Mouse (Mus musculus) heart, adult 18-20 months (tissue): ENCODE measurements around the gene Ints5. TPM values are rescaled to one million over a fixed set of nuclear protein-coding genes. Genes with fewer than 3 reads are reported as not detected.
"Not testable (repeated sequence)": the region's sequence is repeated elsewhere in the genome, so short reads cannot be mapped to it uniquely, and the experiment has no call there.

Source experiments
- DNase-seq, 2 experiments: peaks; one replicate each; pipeline ENCODE4 v3.0.0; 2021 to 2022; ENCODE audit warnings: mixed read lengths in 1 of 2
- total RNA-seq, 2 experiments: library from RNA; stranded (reverse); gene quantifications; 2 replicates each; pipeline ENCODE4 v1.2.3; 2021

The Ints5 gene
- total RNA-seq, 2 experiments from 2014 or later: 11.2 to 11.5 TPM

DNA sequence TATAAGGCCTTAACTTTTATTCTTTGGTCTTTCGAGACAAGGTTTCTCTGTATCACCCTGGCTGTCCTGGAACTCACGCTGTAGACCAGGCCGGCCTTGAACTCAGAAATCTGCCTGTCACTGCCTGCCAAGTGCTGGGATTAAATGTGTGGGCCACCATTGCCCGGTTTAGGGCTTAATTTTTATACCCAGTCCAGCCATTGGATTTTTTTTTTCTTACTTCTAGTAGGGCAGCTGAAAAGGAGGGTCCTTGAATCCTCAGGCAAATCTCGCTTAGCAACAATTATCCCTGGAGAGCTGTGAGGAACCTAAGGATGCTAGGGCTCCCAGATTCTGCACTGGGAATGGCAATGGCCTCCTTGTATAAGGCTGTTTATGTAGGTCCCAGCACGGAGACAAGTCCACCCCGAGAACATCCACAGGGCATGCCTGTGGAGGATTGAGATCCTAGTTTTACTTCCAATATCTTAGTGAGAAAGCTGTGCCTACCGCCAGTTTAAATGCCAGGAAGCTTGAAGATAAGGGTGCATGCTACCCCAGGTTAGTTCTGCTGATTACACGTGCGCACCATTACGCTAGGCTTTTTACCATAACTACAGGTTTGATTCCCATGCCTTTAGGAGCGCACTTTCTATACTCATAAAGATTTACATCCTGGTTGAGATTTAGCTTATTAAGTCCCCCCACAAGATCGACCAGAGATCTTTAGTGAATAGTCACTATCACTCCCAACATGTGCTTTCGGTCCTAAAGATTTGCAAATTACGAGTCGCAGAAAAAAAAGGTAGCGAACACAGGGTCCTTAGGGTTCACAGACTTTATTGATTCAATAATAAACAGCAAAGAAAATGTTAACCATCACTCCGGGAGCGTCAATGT, 5.0 kb upstream of the Ints5 start:
- DNase-seq: no peak

GRCm38 (mm10) chr19:8888511-8889385, 4.1 kb upstream of the Ints5 start, which contains the start of the genes 1810009A15Rik and Gm49416:
1810009A15Rik (plus strand) TSS chr19:8888853.
Gm49416 (plus strand) TSS chr19:8888926.
- peak; percentile 97 for DNase-seq

DNA sequence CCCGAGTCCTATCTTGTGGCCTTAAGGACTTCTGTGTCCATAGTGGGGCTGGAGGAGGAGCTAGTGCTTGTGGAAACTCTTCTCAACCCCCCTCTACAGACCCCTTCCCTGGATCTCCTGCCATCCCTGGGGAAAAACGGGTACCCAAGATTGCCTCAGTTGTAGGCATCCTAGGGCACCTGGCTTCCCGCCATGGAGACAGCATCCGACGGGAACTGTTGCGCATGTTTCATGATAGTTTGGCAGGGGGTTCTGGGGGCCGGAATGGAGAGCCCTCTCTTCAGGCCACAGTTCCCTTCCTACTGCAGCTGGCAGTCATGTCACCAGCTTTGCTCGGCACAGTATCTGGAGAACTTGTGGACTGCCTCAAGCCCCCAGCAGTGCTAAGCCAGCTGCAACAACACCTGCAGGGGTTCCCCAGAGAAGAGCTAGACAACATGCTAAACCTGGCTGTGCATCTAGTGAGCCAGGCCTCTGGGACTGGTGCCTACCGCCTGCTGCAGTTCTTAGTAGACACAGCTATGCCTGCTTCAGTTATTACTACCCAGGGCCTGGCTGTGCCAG, 2.7 kb downstream of the Ints5 start:
- DNase-seq: no peak

DNA sequence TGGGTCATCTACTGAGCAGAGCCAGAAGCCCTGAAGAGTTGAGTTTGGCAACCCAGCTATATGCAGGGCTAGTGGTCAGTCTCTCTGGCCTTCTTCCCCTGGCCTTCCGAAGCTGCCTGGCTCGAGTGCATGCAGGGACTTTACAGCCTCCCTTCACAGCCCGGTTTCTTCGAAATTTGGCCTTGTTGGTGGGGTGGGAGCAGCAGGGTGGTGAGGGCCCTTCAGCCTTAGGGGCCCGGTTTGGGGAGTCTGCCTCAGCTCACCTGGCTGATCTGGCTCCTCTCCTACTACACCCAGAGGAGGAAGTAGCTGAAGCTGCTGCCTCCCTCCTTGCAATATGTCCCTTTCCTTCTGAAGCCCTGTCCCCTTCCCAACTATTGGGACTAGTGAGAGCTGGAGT, 3.4 kb downstream of the Ints5 start:
- DNase-seq: not testable (repeated sequence)

- peak; percentile 45 to 61 for DNase-seq
These were observed 4.5 kb downstream of the Ints5 start for GRCm38 (mm10) chr19:8897211-8897864.

- peak; percentile 97 to 98 for DNase-seq
These were observed 5.2 kb downstream of the Ints5 start, which contains the start of gene Ganab for GRCm38 (mm10) chr19:8897865-8898495. Ganab (plus strand) TSS chr19:8898071.

GRCm38 (mm10) chr19:8898576-8898975, 5.8 kb downstream of the Ints5 start:
- DNase-seq: no peak

DNA sequence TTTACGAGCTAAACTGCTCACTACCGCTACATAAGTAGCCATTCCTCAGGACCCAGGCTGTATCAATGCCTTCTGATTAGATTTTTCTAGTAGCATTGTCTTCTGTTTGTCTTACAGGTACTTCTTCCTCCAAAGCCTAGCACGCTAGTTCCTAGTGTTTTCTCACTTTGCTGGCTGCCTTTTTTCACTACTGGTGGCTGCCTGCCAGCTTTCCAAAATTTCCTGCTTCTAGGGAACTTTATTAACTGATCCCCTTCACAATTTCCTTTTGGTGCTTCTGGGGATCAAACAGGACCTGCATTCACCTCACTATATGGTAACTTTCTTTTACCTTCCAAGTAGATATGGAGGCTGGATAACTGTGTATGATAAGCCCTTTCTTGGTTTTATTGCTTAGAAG, 6.3 kb downstream of the Ints5 start:
- DNase-seq: no peak

DNA sequence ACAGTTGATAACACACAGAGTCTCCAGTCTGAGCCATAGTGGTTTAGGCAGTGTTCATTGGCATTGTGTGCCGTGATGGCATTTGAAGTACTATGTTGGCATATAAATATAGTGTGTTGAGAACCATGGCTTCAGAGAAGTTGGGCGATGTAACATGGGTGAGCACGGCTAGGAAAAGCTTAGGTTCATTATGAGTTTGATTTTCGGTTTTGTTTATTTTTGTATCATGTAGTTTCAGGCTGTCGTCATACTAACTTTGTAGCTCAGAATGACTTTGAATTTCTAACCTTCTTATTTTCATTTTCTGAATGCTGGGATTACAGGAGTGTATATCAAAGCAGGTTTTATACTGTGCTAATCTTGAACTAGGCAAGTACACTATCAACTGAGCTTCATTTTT, 10.6 kb downstream of the Ints5 start:
- DNase-seq: no peak

DNA sequence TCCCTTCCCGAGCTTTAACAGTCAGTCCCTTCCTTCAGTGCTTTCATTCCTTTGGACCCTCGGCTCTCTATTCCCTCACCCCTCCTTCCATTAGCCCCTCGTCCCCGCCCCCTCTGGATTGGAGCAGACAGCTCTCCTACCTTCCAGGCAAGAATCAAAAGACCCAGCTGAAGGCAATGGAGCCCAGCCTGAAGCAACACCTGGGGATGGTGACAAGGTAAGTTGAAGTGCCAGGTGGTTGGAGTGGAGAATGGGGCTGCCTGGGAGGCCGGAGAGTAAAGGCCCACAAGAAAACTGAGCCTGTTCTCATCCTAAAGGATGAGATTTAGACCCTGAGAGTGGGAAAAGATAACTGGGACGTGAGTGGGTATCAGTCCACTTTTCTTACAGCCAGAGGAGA, 15.7 kb downstream of the Ints5 start:
- DNase-seq: no peak

DNA sequence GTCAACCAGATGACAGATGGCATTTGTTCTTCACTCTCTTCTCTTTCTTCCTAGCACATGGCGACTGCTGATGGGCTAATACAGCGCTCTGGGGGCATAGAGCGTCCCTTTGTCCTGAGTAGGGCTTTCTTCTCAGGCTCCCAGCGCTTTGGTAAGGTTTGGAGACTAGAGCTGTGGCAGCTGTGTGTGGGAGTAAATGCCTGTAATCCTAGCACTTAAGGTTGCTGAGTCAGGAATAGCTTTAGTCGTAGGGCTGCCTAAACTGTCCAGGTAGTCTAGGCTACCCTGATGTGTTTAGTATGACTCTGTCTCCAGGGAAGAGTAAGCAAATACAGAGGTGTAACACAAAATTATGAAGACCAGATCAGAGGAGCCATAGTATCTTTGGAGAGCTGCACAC, 19.0 kb downstream of the Ints5 start:
- DNase-seq: no peak

GRCm38 (mm10) chr19:8914212-8914611, 21.4 kb downstream of the Ints5 start:
- no peak for DNase-seq

- DNase-seq: no peak
These were observed 26.2 kb downstream of the Ints5 start for GRCm38 (mm10) chr19:8919000-8919399.

- DNase-seq: no peak
These were observed 26.9 kb downstream of the Ints5 start for GRCm38 (mm10) chr19:8919684-8920072.

- DNase-seq: peak; percentile 98
These were observed 27.4 kb downstream of the Ints5 start, which contains the start of gene B3gat3 for GRCm38 (mm10) chr19:8920073-8920736. B3gat3 (plus strand) TSS chr19:8920374.

DNA sequence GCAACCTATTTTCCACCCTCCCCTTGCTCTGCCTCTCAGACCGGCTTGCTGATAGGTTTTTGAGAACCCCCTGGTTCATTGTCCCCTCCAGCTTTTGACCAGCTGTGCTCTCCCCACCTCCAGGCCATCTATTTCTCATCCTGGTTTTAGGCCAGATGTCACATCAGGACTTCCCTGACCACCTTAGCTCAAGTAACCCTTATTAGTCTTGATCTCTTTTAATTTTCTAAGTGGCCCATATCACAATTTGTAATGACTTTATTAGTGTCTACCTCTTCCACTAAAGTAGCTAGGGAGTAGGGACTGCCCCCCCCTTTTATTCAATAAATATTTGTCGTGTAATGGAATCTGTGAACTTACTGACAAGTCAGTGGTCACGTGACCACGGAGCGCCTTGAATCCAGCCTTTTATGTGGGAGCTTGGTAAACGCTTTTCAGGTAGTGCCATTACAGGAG, 28.1 kb downstream of the Ints5 start:
- peak; percentile 31 to 38 for DNase-seq

- no peak for DNase-seq
These were observed 28.9 kb downstream of the Ints5 start for GRCm38 (mm10) chr19:8921741-8922140.

- DNase-seq: no peak
These were observed 34.0 kb downstream of the Ints5 start for GRCm38 (mm10) chr19:8926766-8927165.

- no peak for DNase-seq
These were observed 35.2 kb downstream of the Ints5 start for GRCm38 (mm10) chr19:8927891-8928525.

GRCm38 (mm10) chr19:8928689-8929223, 36.0 kb downstream of the Ints5 start:
- DNase-seq: no peak
